Mouse (Mus musculus): ENCODE data around the gene Olfr63.
"Not testable (repeated sequence)": the region's sequence is repeated elsewhere in the genome, so short reads cannot be mapped to it uniquely, and the experiment has no call there.

- not testable (repeated sequence) for TF ChIP-seq POLR2A, CTCF (IDR thresholded peaks at IDR 0.05; ENCODE audit: extremely low read depth, insufficient read depth, low read length)
Observed at GRCm38 (mm10) chr17:33254530-33255318, 9.8 kb upstream of the Olfr63 start, which contains the start of gene Zfp955a.
